Mouse (Mus musculus) frontal cortex, postnatal 25 days (tissue): Measurements from ENCODE around the gene Taok3.

ENCODE experiments used
- DNase-seq, 2 experiments: peaks; one replicate each; pipeline ENCODE4 v3.0.0; 2022; ENCODE audit warnings: low spot score in 2 of 2

Taok3 gene

DNA sequence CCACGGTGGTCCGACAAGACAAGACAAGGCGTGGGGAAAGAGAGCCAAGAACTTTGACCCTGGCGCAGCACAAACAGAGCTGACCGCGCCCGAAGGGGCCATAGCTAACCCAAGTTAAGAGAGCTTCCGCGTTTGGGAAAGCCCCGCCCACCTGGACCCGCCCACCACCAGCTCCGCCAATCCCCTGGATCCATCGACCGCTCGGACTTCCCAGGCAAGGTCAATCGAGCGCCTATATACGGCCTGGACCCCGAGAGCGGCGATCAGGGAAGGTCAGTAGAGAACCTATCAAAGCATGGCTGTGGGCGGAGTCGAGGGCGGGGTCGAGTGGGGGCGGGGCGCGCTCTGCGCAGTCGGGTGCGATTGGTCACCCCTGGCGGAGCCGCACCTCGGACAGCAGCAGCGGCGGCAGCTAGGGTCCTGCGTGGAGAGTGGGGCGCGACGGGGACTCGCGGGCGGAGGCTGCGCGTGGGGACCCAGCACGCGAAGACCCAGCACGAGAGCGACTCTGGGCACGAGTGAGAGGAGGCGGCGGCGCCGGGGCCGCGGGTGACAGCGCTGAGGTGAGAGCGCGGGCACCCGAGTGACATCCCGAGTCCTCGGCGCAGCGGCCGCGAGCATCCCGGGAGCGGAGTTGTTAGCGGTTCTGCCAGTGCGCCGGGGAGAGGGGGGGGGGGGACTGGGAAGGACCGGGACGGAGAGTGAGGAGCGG lies at the start of gene Taok3:
Gene Taok3, plus strand, starts transcription at position 353 of the 712 bp plus-strand sequence.
- DNase-seq, result peak; percentile 98 to 99

GRCm38 (mm10) chr5:117087718-117088117 lies 32.2 kb upstream of the Taok3 start:
- DNase-seq, result no peak

DNA sequence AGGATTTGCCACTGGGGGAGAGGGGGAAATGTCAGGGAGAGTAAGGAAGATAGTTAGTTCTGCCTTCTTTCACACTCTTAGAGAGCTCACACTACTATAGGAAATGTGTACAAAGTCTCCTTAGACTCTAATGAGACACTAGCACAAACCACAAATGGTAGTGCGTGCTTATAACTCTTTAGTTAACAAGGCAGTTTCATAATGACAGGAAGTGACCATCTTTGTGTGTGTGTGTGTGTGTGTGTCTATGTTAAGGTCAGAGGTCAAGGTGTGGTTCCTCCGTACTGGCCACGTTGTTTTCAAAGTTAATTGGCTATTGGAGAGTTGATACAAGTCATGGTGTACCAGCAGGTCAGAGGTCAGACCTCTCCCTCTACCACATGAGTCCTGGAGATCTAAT lies 30.8 kb upstream of the Taok3 start:
- no peak for DNase-seq

DNA sequence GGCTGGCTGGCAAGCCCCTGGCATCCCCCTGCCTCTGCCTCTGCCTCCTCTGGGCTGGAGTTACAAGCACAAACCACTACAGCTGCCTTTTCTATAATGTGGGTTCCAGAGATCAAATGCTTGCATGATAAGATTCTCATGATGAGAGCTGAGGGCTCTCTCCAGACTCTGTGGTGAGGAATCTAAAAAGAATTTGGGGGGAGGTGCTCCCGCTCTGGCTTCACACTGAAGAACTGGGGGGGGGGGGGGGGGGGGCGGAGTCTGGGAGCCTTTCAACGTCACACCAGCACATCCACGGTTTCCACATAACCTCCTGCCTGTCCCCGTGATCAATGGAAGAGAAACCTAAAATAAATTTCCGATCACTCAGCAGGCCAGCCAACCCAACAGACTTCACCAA lies 30.1 kb upstream of the Taok3 start:
- no peak for DNase-seq

GRCm38 (mm10) chr5:117094431-117094830 lies 25.5 kb upstream of the Taok3 start:
- no peak for DNase-seq

- DNase-seq, result peak in 1 of 2 experiments; percentile 35
These were observed 23.2 kb upstream of the Taok3 start for GRCm38 (mm10) chr5:117096716-117097115.

DNA sequence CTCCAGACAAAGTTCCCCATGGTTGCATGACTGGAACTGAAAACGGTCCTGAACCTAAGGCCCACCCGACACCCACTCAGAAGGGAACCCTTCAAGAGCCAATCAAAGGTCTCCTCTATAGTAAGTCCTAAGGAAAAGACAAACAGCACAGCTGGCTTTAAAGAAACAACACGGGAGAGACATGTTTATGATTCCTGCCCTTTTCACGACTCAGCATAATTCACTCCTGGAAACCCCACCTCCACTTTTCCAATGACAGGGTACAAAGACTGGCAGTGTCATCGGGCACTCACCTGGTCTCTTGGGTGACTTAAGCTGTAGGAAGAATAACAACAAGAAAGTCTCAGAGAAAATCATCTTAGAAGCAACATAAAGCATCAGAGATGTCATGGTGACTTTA lies 20.9 kb upstream of the Taok3 start:
- no peak for DNase-seq

DNA sequence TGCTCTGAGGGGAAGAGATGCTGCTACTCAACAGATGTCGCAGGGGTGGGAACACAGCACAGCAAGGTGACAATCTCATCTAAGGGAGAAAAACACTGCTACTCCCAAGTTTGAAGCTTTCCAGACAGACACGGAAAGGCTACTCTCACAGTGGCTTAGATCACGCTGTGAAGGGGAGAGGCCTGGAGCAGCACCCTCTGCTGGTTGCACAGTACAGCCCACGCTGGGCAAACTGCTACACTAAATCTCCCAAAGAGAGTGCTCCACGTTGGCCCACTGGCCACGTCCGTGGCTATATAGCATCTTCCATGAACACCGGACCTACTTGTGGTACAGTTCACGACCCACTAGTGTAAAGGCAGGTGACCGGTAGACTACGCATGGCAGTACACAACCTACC lies 20.2 kb upstream of the Taok3 start:
- no peak for DNase-seq

DNA sequence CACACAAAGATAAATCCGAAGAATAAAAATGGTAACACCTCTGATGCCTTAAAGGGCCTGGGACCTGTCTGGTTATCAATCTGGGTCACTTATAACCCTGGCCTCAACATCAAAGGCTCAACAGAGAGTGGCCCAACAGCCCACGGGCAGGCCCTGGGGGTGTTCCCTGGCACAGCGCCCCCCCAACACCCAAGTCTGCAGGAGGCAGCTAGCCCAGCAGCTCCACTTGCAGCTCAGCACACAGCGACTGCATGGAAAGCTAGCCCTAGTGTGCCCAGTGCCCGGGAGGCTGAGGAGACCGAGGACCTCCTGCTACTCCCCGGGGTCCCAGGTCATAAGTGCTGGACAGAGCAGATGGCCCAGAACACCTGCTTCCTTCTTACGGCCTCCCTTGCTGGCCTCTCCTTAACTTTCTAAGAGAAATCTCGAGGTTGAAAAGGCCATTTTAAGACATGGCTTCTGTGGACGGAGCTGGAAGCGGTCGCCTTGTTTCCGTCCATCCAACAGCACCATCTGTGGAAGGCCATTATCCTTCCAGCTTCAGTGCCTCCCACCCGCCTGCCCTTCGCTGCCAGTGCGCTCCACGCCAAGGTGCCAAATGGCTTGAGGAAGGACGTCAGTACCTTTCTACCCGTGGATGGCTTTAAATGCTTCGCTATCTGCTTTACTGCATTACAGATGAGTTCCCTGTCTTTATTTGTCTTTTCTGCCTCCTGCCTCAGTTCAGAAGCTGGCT lies 16.6 kb upstream of the Taok3 start:
- no peak for DNase-seq

- no peak for DNase-seq
These were observed 15.6 kb upstream of the Taok3 start for GRCm38 (mm10) chr5:117104329-117104728.

- DNase-seq, result no peak
These were observed 14.2 kb upstream of the Taok3 start for GRCm38 (mm10) chr5:117105761-117106160.

DNA sequence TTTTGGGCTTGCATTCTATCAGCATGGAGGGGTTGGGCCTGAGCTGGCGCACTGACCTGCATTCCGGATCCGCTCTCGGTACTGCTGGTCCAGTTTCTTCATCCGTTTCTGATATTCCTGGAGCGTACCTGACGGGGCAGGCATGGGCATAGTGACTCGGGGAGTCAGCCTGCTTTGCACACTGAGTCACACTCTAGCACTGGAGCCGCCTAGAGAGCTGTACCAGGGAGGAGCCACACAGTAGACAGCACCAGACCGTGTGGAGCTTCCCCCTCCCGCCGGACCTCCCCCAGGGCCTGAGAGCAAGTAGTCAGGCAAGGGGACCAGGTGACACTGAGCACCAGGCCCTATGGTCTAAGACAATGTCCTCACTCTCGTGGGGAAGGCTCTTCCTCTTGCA lies 11.6 kb upstream of the Taok3 start:
- no peak for DNase-seq

DNA sequence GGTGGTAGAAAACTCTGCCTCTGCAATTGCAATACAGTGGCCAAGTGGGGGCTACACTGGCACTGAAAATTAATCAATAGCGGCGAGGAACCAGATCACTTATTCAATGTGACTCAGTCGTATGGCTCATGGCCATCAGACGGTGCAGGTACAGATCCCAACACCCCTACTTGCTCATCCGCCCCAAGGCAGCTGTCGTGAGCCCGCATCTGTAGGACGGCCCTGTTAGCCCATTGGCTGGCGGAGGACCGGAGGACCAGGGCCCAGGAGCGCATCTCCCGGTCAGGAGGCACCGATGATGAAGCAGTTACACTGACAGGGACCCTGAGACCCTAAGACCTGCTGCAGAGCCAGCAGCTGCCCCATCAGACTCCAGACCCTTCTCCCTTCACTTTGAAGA lies 11.2 kb upstream of the Taok3 start:
- no peak for DNase-seq

GRCm38 (mm10) chr5:117109522-117109921 lies 10.4 kb upstream of the Taok3 start:
- DNase-seq, result no peak

- DNase-seq, result no peak
These were observed 8.7 kb upstream of the Taok3 start for GRCm38 (mm10) chr5:117111064-117111773.

DNA sequence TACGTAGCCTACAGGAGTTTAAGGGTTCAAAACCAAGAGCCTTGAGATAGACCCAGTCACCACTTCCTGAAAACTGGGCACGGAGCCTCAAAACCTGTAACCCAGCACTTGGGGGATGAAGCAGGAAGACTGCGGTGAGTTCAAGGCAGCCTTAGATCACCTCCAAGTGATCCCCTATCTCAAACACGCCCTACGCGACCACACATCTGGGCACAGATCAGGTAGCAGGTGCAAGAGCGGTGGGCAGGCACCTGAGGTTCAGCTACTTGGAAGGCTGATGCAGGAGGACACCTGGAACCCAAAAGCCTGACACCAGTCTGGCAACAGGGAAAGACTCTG lies 8.2 kb upstream of the Taok3 start:
- no peak for DNase-seq

DNA sequence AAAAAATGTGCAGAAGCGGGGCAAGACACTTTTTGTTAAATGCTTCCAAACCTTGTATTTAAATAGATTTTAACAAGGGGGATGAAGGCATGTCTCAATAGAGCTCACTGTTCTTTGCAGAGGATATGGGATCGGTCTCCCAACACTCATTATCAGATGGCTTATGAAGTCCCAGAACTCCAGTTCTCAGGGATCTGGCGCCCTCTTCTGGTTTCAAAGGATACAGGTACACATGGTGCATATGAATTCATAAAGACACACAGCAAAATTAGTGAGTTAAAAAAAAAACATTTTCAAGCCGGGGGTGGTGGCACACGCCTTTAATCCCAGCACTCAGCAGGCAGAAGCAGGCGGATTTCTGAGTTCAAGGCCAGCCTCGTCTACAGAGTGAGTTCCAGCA lies 6.6 kb upstream of the Taok3 start:
- no peak for DNase-seq

- DNase-seq, result no peak
These were observed 5.2 kb upstream of the Taok3 start for GRCm38 (mm10) chr5:117114581-117115192.

- DNase-seq, result peak in 1 of 2 experiments; percentile 29
These were observed 4.6 kb upstream of the Taok3 start for GRCm38 (mm10) chr5:117115193-117115767.

- peak; percentile 99 to 100 for DNase-seq
These were observed 4.0 kb upstream of the Taok3 start, which contains the start of gene Suds3 for GRCm38 (mm10) chr5:117115836-117116366. Gene Suds3 (minus strand): TSS chr5:117116113.

DNA sequence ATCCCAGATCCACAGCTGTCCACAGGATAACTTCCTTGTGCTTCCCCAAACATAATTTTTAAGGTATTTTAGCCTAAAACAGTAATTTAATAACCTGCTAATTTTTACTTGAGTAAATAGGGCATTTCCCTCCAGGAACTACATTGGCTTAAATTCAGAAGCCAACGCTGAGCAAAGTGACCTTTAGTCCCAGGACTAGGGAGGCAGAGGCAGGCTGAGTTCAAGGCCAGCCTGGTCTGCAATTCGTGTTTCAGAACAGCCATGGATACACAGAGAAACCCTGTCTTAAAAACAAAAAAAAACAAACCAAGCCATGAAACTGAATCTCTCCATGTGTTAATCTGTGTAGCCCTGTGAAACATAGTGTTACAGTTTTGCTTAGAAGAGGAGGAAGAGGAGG lies 3.3 kb upstream of the Taok3 start:
- DNase-seq, result no peak

GRCm38 (mm10) chr5:117117241-117117640 lies 2.7 kb upstream of the Taok3 start:
- no peak for DNase-seq
